Mouse (Mus musculus): ENCODE results near the gene Tesmin. TPM values are rescaled to one million over a fixed set of nuclear protein-coding genes. Genes with fewer than 3 reads are reported as not detected.

Gene Tesmin
- polyA plus RNA-seq, 1 experiment from 2014 or later = 0.12 TPM

GRCm38 (mm10) chr19:3401943-3402342, 13.3 kb downstream of the Tesmin start:
- Histone ChIP-seq H3K9me3 (replicated peaks) (no peaks in the 10 kb centered on the region), H3K36me3 (no peaks in the 10 kb centered on the region), H3K4me3 (no peak overlapping the region), H3K27me3 (ENCODE audit: low read depth, poor library complexity, severe bottlenecking) (no peaks in the 10 kb centered on the region), H3K4me1 (no peaks in the 10 kb centered on the region), H3K27ac (replicated peaks) (no peak overlapping the region)
- DNase-seq (ENCODE audit: low spot score) = no peak
- 70% methylated on average over 7 of the region's 7 CpGs for WGBS

- 85% methylated on average over 6 of the region's 6 CpGs for WGBS
- Histone ChIP-seq H3K4me3 (no peak overlapping the region), H3K27ac (replicated peaks) (no peak overlapping the region), H3K36me3 (no peaks in the 10 kb centered on the region), H3K9me3 (replicated peaks) (no peaks in the 10 kb centered on the region), H3K4me1 (no peaks in the 10 kb centered on the region), H3K27me3 (ENCODE audit: low read depth, poor library complexity, severe bottlenecking) (no peaks in the 10 kb centered on the region)
- no peak for DNase-seq (ENCODE audit: low spot score)
Observed at GRCm38 (mm10) chr19:3402390-3402789, 13.7 kb downstream of the Tesmin start.

DNA sequence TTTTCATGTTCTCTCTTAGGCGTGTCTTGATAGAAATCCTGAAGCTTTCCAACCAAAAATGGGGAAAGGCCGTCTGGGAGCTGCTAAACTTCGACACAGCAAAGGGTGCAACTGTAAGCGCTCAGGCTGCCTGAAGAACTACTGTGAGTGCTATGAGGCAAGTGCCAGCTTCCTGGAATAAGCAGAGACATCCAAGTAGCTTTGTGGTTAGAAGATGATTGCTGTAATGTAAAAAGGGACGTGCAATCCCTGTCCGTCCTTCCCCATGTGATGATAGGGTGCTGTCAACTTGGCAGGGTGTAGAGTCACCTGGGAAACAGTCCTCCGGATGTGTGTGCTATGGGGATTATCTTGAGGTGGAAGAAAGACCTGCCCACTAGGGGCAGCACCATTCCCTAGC, 15.4 kb downstream of the Tesmin start:
- no peak for DNase-seq (ENCODE audit: low spot score)
- no peaks in the 10 kb centered on the region for H3K4me1 ChIP-seq
- no peaks in the 10 kb centered on the region for H3K36me3 ChIP-seq
- no peak overlapping the region for H3K4me3 ChIP-seq
- H3K27ac ChIP-seq (replicated peaks) = no peak overlapping the region
- 83% methylated on average over 7 of the region's 7 CpGs for WGBS
- no peaks in the 10 kb centered on the region for H3K9me3 ChIP-seq (replicated peaks)
- H3K27me3 ChIP-seq (ENCODE audit: low read depth, poor library complexity, severe bottlenecking) = no peaks in the 10 kb centered on the region

DNA sequence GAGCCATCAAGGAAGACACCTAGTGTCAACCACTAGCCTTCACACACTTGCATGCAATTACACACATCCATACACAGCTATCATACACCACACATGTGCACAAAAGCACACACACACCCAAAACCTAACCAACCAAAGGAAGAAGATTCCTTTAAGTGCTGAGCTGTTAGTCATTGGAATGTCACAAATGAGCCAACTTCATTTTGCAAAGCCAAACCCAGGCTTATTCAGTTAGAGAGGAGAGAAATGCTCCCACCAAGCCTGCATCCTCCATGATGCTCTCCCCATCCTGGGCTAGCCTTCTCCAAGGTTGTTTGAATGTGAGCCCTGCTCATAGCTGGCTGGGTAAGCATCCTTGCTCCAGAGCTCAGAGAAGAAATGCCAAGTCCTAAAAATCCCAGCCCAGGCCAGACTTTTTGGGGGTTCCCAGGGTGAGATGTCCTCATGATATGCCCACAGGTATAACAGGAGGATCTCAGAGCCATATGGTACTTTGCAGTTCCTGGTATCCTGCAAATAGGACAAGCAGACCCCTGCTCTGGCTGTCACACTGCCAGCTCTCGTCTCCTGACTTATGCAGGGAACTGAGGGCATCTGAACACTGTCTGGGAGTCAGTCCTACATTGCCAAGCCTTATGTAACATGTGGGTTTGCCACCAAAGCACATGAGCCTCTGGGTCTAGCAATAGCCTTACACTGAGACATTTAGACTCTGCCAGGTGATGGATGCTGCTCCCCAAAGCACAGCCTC, 17.0 kb downstream of the Tesmin start:
- no peaks in the 10 kb centered on the region for H3K36me3 ChIP-seq
- 58% methylated on average over 1 of the region's 1 CpGs for WGBS
- H3K4me3 ChIP-seq = no peak overlapping the region
- H3K9me3 ChIP-seq (replicated peaks) = no peaks in the 10 kb centered on the region
- no peaks in the 10 kb centered on the region for H3K27me3 ChIP-seq (ENCODE audit: low read depth, poor library complexity, severe bottlenecking)
- H3K27ac ChIP-seq (replicated peaks) = no peak overlapping the region
- no peak for DNase-seq (ENCODE audit: low spot score)
- H3K4me1 ChIP-seq = no peaks in the 10 kb centered on the region

GRCm38 (mm10) chr19:3414268-3414733, 25.6 kb downstream of the Tesmin start, which contains the start of gene Gal:
Gene Gal, minus strand, starts transcription at chr19:3414544.
- Histone ChIP-seq H3K4me3 (peak within 1 kb of the TSS; percentile 51), H3K27me3 (ENCODE audit: low read depth, poor library complexity, severe bottlenecking) (peaks cover 40% of the 10 kb centered on the region), H3K36me3 (no peaks in the 10 kb centered on the region), H3K9me3 (replicated peaks) (no peaks in the 10 kb centered on the region), H3K4me1 (peaks cover 23% of the 10 kb centered on the region), H3K27ac (replicated peaks) (peak within 1 kb of the TSS; percentile 55)
- peak; percentile 31 for DNase-seq (ENCODE audit: low spot score)
- WGBS = 4% methylated on average over 37 of the region's 37 CpGs

GRCm38 (mm10) chr19:3419251-3419650, 30.6 kb downstream of the Tesmin start:
- no peak overlapping the region for H3K27ac ChIP-seq (replicated peaks)
- DNase-seq (ENCODE audit: low spot score) = no peak
- no peak overlapping the region for H3K4me3 ChIP-seq
- H3K4me1 ChIP-seq = peaks cover 6% of the 10 kb centered on the region
- H3K9me3 ChIP-seq (replicated peaks) = no peaks in the 10 kb centered on the region; the same call in 1 of the 2 replicates
- peaks cover 19% of the 10 kb centered on the region for H3K27me3 ChIP-seq (ENCODE audit: low read depth, poor library complexity, severe bottlenecking)
- no peaks in the 10 kb centered on the region for H3K36me3 ChIP-seq
- 66% methylated on average over 5 of the region's 5 CpGs for WGBS

- no peaks in the 10 kb centered on the region for H3K4me1 ChIP-seq
- H3K27me3 ChIP-seq (ENCODE audit: low read depth, poor library complexity, severe bottlenecking) = no peaks in the 10 kb centered on the region
- DNase-seq (ENCODE audit: low spot score) = no peak
- H3K9me3 ChIP-seq (replicated peaks) = no peaks in the 10 kb centered on the region; the same call in 1 of the 2 replicates
- H3K4me3 ChIP-seq = no peak overlapping the region
- WGBS = 75% methylated on average over 6 of the region's 6 CpGs
- H3K27ac ChIP-seq (replicated peaks) = no peak overlapping the region
- no peaks in the 10 kb centered on the region for H3K36me3 ChIP-seq
Observed at GRCm38 (mm10) chr19:3422488-3422887, 33.8 kb downstream of the Tesmin start.

GRCm38 (mm10) chr19:3422981-3423380, 34.3 kb downstream of the Tesmin start:
- no peaks in the 10 kb centered on the region for H3K27me3 ChIP-seq (ENCODE audit: low read depth, poor library complexity, severe bottlenecking)
- no peaks in the 10 kb centered on the region; the same call in 1 of the 2 replicates for H3K9me3 ChIP-seq (replicated peaks)
- 77% methylated on average over 4 of the region's 4 CpGs for WGBS
- DNase-seq (ENCODE audit: low spot score) = no peak
- H3K4me3 ChIP-seq = no peak overlapping the region
- no peaks in the 10 kb centered on the region for H3K4me1 ChIP-seq
- H3K36me3 ChIP-seq = no peaks in the 10 kb centered on the region
- H3K27ac ChIP-seq (replicated peaks) = no peak overlapping the region

DNA sequence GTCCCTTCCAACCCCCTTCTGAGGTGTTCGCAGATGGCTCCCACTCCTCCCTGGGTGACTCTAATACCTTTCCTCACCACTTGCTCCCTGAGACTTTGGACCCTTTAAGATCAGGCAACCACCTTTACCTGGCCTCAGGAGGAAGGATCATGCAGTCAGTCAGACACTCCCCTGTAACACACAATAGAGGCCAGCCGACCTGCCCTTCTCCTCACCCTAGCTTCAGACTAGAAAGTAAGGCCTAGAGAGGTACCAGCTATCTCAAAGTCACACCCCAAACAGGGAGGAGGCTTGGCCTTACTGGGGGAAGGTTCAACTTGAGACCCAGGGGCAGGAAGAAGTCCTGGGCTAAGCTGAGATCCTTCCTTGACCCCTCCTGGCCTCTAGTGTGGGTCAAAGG, 35.6 kb downstream of the Tesmin start:
- no peak for DNase-seq (ENCODE audit: low spot score)
- Histone ChIP-seq H3K4me1 (peaks cover 3% of the 10 kb centered on the region), H3K27ac (replicated peaks) (no peak overlapping the region), H3K27me3 (ENCODE audit: low read depth, poor library complexity, severe bottlenecking) (no peaks in the 10 kb centered on the region), H3K9me3 (replicated peaks) (no peaks in the 10 kb centered on the region; the same call in 1 of the 2 replicates), H3K36me3 (no peaks in the 10 kb centered on the region), H3K4me3 (no peak overlapping the region)
- WGBS = 89% methylated on average over 2 of the region's 2 CpGs

- no peaks in the 10 kb centered on the region for H3K27me3 ChIP-seq (ENCODE audit: low read depth, poor library complexity, severe bottlenecking)
- 93% methylated on average over 15 of the region's 15 CpGs for WGBS
- no peak for DNase-seq (ENCODE audit: low spot score)
- no peaks in the 10 kb centered on the region for H3K36me3 ChIP-seq
- H3K9me3 ChIP-seq (replicated peaks) = peaks cover 3% of the 10 kb centered on the region; the same call in 1 of the 2 replicates
- peak overlapping the region; percentile 49; the same call in 1 of the 2 replicates for H3K27ac ChIP-seq (replicated peaks)
- no peak overlapping the region for H3K4me3 ChIP-seq
- peaks cover 10% of the 10 kb centered on the region for H3K4me1 ChIP-seq
Observed at GRCm38 (mm10) chr19:3428057-3428830, 39.6 kb downstream of the Tesmin start.

DNA sequence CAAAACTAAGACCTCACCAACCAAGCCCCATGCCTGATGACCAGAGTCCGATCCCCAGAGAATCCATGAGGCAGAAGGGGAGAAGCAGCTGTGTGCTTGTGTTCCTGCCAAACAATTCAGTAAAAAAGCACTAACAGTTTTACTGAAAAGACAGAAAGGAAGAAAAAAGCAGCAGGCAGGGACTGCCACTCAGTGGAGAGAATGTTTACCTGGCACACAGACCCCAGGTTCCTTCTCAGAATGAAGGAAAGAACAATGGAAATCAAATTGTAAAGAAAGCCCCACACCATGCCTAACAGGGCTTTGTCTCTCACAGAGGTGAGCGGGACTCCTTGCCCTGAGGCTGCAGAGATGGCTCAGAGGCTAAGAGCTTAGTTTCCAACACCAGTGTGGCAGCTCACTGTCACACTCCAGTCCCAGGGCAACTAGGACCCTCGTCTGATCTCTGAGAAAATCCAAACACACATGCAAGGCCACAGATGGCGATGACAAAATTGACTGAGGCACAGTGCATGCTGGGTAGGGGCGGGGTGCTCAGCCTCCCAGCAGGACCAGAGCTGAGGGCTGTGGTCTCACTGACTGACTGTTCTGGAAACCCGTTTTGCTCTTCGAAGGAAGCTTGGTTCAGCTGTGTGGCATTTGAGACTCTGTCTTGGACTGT, 40.6 kb downstream of the Tesmin start:
- no peak overlapping the region for H3K4me3 ChIP-seq
- WGBS = 57% methylated on average over 7 of the region's 7 CpGs
- H3K36me3 ChIP-seq = no peaks in the 10 kb centered on the region
- H3K27me3 ChIP-seq (ENCODE audit: low read depth, poor library complexity, severe bottlenecking) = no peaks in the 10 kb centered on the region
- 0 out of 2 replicates have a peak, but pooled peaks cover 3% of the 10 kb centered on the region for H3K9me3 ChIP-seq (replicated peaks)
- no peak for DNase-seq (ENCODE audit: low spot score)
- H3K4me1 ChIP-seq = peaks cover 20% of the 10 kb centered on the region
- H3K27ac ChIP-seq (replicated peaks) = peak overlapping the region; percentile 68

- H3K36me3 ChIP-seq = no peaks in the 10 kb centered on the region
- 70% methylated on average over 7 of the region's 7 CpGs for WGBS
- no peak overlapping the region for H3K27ac ChIP-seq (replicated peaks)
- H3K27me3 ChIP-seq (ENCODE audit: low read depth, poor library complexity, severe bottlenecking) = no peaks in the 10 kb centered on the region
- H3K4me1 ChIP-seq = peaks cover 28% of the 10 kb centered on the region
- no peak for DNase-seq (ENCODE audit: low spot score)
- 0 out of 2 replicates have a peak, but pooled peaks cover 3% of the 10 kb centered on the region for H3K9me3 ChIP-seq (replicated peaks)
- H3K4me3 ChIP-seq = no peak overlapping the region
Observed at GRCm38 (mm10) chr19:3431066-3431465, 42.4 kb downstream of the Tesmin start.

All from midbrain, embryonic 10.5 days (tissue).